Mouse (Mus musculus): ENCODE data around the gene Rilp.

Rilp gene

GRCm38 (mm10) chr11:75487496-75487895 is 22.4 kb upstream of the Rilp start:
- peak; percentile 32 for DNase-seq (ENCODE audit: low read depth, low spot score)

DNA sequence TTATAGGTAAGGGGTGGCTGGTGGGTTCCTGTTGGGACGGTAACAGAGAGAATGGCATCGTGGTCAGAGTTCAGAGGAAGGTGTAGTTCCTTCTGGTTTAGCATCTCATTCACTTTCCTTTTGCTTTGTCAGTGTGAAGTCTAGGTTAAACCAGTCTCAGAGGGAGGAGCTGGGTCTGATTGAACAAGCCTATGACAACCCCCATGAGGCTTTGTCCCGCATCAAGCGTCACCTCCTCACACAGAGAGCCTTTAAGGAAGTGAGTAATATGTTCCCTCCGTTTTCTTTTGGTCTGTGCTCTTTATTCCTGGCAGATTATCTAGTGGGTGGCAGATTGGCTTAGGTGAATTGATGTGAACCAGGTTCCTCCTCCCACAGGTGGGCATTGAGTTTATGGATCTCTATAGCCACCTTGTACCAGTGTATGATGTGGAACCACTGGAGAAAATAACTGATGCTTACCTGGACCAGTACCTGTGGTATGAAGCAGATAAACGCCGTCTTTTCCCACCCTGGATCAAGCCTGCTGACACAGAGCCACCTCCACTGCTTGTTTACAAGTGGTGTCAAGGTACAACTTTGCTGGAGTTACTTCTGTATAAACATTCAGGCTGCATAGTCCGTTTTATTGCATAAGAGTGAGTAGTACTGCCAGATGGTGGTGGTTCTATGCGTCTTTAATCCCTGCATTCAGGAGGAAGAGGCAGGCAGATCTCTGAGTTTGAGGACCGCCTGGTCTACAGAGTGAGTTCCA is 15.4 kb upstream of the Rilp start:
- no peak for DNase-seq (ENCODE audit: low read depth, low spot score)

DNA sequence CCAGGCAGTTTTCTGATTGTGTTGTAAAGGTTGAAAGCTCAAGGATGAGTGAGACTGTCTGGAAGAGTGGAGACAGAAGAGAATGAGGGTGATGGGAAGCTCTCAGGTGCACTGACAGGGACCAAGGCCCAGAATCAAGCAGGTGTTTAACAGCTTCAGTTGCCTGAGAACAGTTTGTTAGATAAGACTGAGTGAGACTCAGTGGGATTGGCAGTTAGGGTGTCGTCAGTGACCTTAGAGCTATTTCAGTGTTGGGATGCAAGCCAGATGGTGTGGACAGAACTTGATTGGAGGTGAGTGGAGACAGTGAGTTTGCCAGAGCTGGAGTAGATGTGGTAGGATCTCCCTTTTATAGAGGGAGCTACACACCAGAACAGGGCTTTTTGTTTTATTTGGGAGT is 11.8 kb upstream of the Rilp start:
- no peak for DNase-seq (ENCODE audit: low read depth, low spot score)

DNA sequence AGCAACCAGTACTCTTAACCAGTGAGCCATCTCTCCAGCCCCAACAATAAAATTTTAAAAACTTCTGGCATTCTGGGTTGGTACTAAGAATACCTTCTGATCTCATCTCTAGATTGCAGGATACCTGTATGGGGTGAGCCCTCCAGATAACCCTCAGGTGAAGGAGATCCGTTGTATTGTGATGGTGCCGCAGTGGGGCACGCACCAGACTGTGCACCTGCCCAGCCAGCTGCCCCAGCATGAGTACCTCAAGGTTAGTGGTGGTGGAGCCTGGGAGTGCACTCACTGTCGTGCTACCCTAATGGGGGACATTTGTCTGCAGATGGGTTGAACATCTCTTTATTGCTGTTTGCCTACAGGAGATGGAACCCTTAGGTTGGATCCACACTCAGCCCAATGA is 1.7 kb upstream of the Rilp start:
- DNase-seq (ENCODE audit: low read depth, low spot score): no peak

DNA sequence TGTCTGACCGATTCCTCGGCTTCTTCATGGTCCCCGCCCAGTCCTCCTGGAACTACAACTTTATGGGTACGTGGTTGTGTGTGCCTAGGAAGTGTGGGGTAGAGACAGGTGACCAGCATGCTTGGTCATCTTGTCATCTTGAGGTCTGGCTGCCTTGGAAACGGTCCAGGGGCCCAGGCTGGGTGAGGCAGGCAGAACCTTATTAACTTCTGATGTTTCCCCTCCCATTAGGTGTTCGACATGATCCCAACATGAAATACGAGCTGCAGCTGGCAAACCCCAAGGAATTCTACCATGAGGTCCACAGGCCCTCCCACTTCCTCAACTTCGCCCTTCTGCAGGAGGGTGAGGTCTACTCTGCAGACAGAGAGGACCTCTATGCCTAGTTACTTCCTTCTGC is 990 bp upstream of the Rilp start:
- peak; percentile 45 for DNase-seq (ENCODE audit: low read depth, low spot score)

DNA sequence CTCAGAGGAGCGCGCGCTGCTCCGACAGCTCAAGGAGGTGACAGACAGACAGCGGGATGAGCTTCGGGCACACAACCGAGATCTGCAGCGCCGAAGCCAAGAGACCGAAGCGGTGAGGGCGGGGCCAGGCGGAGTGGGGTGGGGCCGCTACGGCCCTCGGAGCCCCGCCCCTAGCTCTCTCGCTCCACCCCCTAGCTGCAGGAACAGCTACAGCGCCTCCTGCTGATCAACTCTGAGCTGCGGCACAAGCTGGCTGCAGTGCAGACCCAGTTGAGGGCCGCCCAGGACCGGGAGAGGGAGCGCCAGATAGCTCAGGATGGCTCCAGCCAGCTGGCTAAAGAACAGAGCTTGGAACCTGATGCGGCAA is 716 bp downstream of the Rilp start:
- no peak for DNase-seq (ENCODE audit: low read depth, low spot score)

DNA sequence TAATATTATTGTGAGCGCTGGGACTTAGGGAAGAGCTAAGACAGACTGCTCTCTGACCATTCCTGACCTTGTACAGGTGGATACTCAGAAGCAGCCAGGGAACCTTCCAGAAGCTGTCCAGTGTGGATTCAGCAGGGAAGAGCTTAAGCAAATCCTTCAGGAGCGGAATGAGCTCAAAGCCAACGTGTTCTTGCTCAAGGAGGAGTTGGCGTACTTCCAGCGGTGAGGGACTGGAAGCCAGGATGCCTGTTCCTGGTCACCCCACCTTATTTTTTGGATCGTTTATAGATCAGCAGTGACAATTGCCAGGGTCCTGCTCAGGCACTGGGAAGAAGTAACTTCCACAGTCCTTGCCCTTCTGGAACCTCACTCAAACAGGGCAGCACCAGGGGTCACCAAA is 1.3 kb downstream of the Rilp start:
- DNase-seq (ENCODE audit: low read depth, low spot score): no peak

- no peak for DNase-seq (ENCODE audit: low read depth, low spot score)
Observed at GRCm38 (mm10) chr11:75512301-75513018, 2.6 kb downstream of the Rilp start.

- DNase-seq (ENCODE audit: low read depth, low spot score): no peak
Observed at GRCm38 (mm10) chr11:75513336-75513735, 3.4 kb downstream of the Rilp start, which contains the start of gene Scarf1. TSS of gene Scarf1 (plus strand) at chr11:75513540.

GRCm38 (mm10) chr11:75515186-75515585 is 5.3 kb downstream of the Rilp start:
- no peak for DNase-seq (ENCODE audit: low read depth, low spot score)

DNA sequence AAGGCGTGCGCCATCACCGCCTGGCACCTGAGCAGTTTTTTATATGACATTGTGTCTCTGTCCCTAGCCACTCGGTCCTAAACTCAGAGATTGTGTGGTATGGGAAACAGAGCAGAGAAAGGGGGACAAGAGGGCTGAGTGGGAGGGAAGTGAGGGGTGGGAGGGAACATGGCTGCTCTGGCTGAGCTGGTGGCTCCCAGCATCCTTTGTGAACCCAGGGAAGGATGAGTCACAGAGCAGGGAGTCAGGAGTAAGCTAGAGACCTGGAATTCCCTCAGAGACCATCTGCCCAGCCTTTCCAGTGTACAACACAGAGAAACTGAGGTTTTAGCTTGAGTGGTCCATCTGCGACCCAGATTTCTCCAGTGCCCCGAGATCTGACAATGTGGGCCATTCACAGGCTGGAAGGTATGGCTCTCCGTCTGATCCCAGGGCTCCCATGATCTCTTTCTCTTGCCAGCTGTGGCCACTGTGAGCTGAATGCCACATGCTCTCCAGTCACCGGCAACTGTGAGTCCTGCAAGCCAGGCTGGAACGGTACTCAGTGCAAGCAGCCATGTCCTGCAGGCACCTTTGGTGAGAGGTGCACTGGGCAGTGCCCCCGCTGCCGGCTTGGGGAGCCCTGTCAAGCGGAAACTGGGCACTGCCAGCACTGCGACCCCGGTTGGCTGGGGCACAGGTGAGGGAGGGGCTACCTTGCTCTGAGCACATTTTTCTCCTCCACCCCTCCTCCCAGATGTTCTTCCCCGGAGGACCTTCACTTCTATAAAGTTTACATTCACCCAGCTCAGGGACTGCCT is 10.1 kb downstream of the Rilp start:
- DNase-seq (ENCODE audit: low read depth, low spot score): peak; percentile 39

GRCm38 (mm10) chr11:75521609-75522008 is 11.7 kb downstream of the Rilp start:
- no peak for DNase-seq (ENCODE audit: low read depth, low spot score)

DNA sequence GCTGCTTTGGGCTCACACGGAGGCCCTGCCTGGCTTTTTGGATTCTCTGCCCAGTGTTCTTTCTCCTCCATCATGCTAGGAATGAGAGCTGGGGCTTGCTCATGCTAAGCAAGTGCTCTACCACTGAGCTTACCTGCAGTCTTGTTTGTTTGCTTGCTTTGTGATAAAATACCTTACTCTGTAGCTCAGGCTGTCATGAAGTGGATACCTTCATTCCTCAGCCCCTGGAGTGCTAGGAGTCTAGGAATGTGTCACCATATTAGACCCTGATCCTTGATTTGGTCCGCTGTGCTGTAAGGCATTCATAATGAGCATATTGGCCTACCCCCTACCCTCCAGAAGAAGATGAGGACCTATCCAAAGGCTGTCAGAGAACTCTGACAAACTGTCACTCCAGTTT is 12.9 kb downstream of the Rilp start:
- no peak for DNase-seq (ENCODE audit: low read depth, low spot score)

GRCm38 (mm10) chr11:75525531-75526125 is 15.7 kb downstream of the Rilp start:
- no peak for DNase-seq (ENCODE audit: low read depth, low spot score)

- no peak for DNase-seq (ENCODE audit: low read depth, low spot score)
Observed at GRCm38 (mm10) chr11:75526943-75527342, 17.0 kb downstream of the Rilp start.

DNA sequence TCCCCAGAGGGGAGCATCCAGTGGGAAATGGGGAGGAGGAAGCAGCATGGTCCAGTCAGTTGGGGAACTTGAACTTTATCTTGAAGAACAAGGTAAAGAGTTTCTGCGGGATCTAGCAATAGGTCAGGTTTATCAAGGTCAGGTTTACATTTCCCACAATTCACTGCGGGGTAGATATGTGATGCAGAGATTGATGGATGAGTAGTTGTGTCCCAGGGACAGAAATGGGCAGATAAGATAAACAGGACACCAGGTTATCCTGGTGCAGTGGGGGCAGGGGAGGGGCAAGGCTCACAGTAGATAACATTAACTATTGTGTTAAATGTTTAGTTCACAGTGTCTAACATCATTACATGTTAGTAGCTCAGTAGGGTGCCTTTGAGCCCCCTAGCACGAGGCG is 19.9 kb downstream of the Rilp start:
- DNase-seq (ENCODE audit: low read depth, low spot score): no peak

DNA sequence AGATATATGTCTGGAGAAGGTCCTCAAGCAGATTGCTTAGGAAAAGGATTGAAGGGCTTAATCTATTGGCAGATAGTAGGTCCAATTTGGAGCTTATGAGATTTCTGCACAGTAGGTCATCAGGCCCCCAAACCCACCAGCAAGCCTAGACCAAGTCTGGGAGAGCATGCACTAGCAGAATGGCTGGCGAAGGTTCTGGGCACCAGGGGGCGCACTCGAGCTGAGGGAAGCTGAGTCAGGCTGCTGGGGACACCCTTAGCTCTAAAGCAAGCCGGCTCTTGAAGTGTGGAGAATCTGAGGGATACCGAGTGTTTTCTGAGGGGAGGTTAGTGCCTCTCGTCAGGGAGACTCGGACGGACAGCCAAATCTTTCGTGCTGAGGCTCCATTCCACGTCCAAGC is 20.4 kb downstream of the Rilp start:
- DNase-seq (ENCODE audit: low read depth, low spot score): peak; percentile 92

- DNase-seq (ENCODE audit: low read depth, low spot score): peak; percentile 34
Observed at GRCm38 (mm10) chr11:75530845-75531373, 21.0 kb downstream of the Rilp start.

GRCm38 (mm10) chr11:75531469-75532242 is 21.8 kb downstream of the Rilp start, which contains the start of gene Slc43a2:
TSS of gene Slc43a2 (plus strand) at chr11:75531694.
- peak; percentile 94 for DNase-seq (ENCODE audit: low read depth, low spot score)

- DNase-seq (ENCODE audit: low read depth, low spot score): no peak
Observed at GRCm38 (mm10) chr11:75532340-75533277, 22.7 kb downstream of the Rilp start.

Measured in 3T3-L1 (cell line).